Mouse (Mus musculus) central nervous system, embryonic 14 days (tissue): ENCODE results near the gene Alppl2. TPM values are rescaled to one million over a fixed set of nuclear protein-coding genes. Genes with fewer than 3 reads are reported as not detected.

Experiments used
- polyA plus RNA-seq: library from polyadenylated mRNA; depleted of rRNA; stranded (reverse); fragments of >200 nt; gene quantifications from 2 replicates; pipeline ENCODE4 v1.2.3, GENCODE M21; 2012; rRNA removed

The Alppl2 gene
- polyA plus RNA-seq, result not detected in 2 replicates

GRCm38 (mm10) chr1:87089828-87090227 lies at the start of gene Alppl2:
Alppl2 (minus strand) TSS chr1:87089928.

DNA sequence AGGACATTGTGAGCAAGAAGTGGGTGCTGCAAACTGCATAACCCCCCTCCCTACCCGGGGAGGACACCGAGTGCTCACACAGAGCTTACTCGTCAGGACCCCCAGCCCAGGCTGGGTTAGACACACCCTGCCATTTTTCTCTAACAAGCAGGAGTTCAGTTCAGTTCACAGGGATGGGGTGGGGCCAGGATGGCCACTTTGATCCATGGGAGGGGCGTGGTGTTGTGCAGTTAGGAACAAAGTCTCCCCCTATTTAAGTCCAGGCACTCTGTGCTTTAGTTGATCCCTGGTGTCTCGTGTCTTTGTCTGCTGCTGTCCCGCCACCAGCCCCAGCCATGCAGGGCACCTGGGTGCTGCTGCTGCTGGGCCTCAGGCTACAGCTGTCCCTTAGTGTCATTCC lies 34.9 kb upstream of the Alppl2 start, which contains the start of gene Akp3:
TSS of gene Akp3 (plus strand) at position 301 of the 400 bp plus-strand sequence.

DNA sequence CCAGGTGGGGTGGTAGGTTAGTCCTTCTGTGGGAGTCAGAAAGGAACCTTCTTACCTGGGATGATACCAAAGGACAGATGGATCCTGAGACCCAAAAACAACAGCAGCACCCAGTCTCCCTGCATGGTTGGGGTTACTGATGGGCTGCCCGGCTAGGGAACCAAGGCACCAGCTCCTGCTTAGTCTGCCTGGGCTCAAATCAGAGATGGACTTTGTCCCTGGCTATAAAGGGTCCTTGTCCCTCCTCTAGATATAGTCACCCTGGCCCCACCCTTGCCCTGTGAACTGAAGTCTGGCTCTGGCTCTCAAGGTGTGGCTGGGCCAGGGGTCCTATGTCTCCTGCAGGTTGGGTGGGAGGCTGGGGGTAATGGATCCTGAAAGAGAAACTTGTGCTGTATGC lies 11.7 kb upstream of the Alppl2 start, which contains the start of gene Alpi:
TSS of gene Alpi (minus strand) at position 196 of the 400 bp plus-strand sequence.

Other genes starting within 250 kb of the Alppl2 start
- not detected in 2 replicates for gene Alpi, start 11.7 kb upstream of the Alppl2 start, polyA plus RNA-seq
- gene Akp3, start 35.0 kb upstream of the Alppl2 start, polyA plus RNA-seq, result 0.04 and 0.05 TPM in 2 replicates
- gene Ecel1, start 66.6 kb upstream of the Alppl2 start, polyA plus RNA-seq, result 38.4 and 38.9 TPM in 2 replicates
- gene Prss56, start 93.4 kb upstream of the Alppl2 start, polyA plus RNA-seq, result 0.92 and 1.6 TPM in 2 replicates
- 0.05 and 2.1 TPM in 2 replicates for gene Chrnd, start 100.7 kb upstream of the Alppl2 start, polyA plus RNA-seq
- gene Chrng, start 114.7 kb upstream of the Alppl2 start, polyA plus RNA-seq, result 0.14 and 7.5 TPM in 2 replicates
- 69.5 and 87.4 TPM in 2 replicates for gene Eif4e2, start 124.0 kb upstream of the Alppl2 start, polyA plus RNA-seq
- gene Efhd1, start 174.4 kb upstream of the Alppl2 start, polyA plus RNA-seq, result 1.6 and 3.0 TPM in 2 replicates
- gene Gigyf2, start 237.1 kb upstream of the Alppl2 start, polyA plus RNA-seq, result 69.3 and 70.4 TPM in 2 replicates